In genomic region chr12:40842251-40842988, GRCm38 (mm10) we compare ENCODE assay signal across 10 mouse cellular contexts.
A peak's percentile ranks its signal among the peaks of the same experiment; 100 is the strongest.
DNase-seq lines count a peak whose midpoint lies in the region; ATAC-seq and TF ChIP-seq lines count a peak whose summit lies in the region.
"Had no signal": no experiment of that assay in that cellular context is flagged by ENCODE, and none has a peak within 500 bp of the region (broad histone marks: within the 10 kb centered on the region; RNA-seq: fewer than 3 reads in every experiment).

No protein-coding gene starts in this region.

- H3K27me3 ChIP-seq in forebrain, postnatal 0 days (ENCODE audit: insufficient read depth, low read length) = no peaks in the 10 kb centered on the region
- 0 out of 2 replicates have a peak, but pooled peaks cover 3% of the 10 kb centered on the region for H3K27me3 ChIP-seq in forebrain, embryonic 13.5 days
- no peaks in the 10 kb centered on the region for H3K27me3 ChIP-seq in lung, embryonic 16.5 days (ENCODE audit: control insufficient read depth, insufficient read depth, low read depth, low read length)
- H3K27me3 ChIP-seq in stomach, embryonic 15.5 days (replicated peaks) = no peaks in the 10 kb centered on the region

- no peaks in the 10 kb centered on the region for H3K9me3 ChIP-seq in forebrain, postnatal 0 days (ENCODE audit: low read length)
- no peaks in the 10 kb centered on the region for H3K9me3 ChIP-seq in forebrain, embryonic 13.5 days (replicated peaks)
- H3K9me3 ChIP-seq in lung, embryonic 16.5 days (ENCODE audit: control insufficient read depth, low read length) = no peaks in the 10 kb centered on the region
- H3K9me3 ChIP-seq in stomach, embryonic 15.5 days = no peaks in the 10 kb centered on the region

- peak; percentile 69 for TF ChIP-seq CTCF in forebrain, postnatal 0 days (IDR thresholded peaks at IDR 0.05; ENCODE audit: low read depth)

- no peak overlapping the region for H3K9ac ChIP-seq in forebrain, postnatal 0 days
- H3K9ac ChIP-seq in forebrain, embryonic 13.5 days = no peak overlapping the region
- no peak overlapping the region for H3K9ac ChIP-seq in lung, embryonic 16.5 days (ENCODE audit: low read length)
- H3K9ac ChIP-seq in stomach, embryonic 15.5 days = no peak overlapping the region

- no peak overlapping the region for H3K27ac ChIP-seq in forebrain, postnatal 0 days (ENCODE audit: low read depth, low read length)
- no peak overlapping the region for H3K27ac ChIP-seq in forebrain, embryonic 13.5 days
- H3K27ac ChIP-seq in lung, embryonic 16.5 days (ENCODE audit: low read length) = no peak overlapping the region
- H3K27ac ChIP-seq in stomach, embryonic 15.5 days = no peak overlapping the region

- 57% methylated on average over 10 of the region's 10 CpGs for WGBS in forebrain, postnatal 0 days
- 70% methylated on average over 10 of the region's 10 CpGs for WGBS in forebrain, embryonic 13.5 days
- WGBS in lung, embryonic 16.5 days = 73% methylated on average over 10 of the region's 10 CpGs
- 81% methylated on average over 10 of the region's 10 CpGs for WGBS in stomach, embryonic 15.5 days

- H3K4me2 ChIP-seq in forebrain, postnatal 0 days (ENCODE audit: low read depth) = no peak overlapping the region
- H3K4me2 ChIP-seq in forebrain, embryonic 13.5 days = no peak overlapping the region
- H3K4me2 ChIP-seq in lung, embryonic 16.5 days (ENCODE audit: low read depth, low read length) = no peak overlapping the region
- H3K4me2 ChIP-seq in stomach, embryonic 15.5 days = no peak overlapping the region

- H3K4me3 ChIP-seq in forebrain, postnatal 0 days (ENCODE audit: low read depth, low read length) = no peak overlapping the region
- no peak overlapping the region for H3K4me3 ChIP-seq in forebrain, embryonic 13.5 days
- H3K4me3 ChIP-seq in lung, embryonic 16.5 days (ENCODE audit: low read length) = no peak overlapping the region
- no peak overlapping the region for H3K4me3 ChIP-seq in stomach, embryonic 15.5 days (replicated peaks)

- peak; percentile 76 for ATAC-seq in forebrain, postnatal 0 days
- no peak for ATAC-seq in forebrain, embryonic 13.5 days
- ATAC-seq in lung, embryonic 16.5 days (ENCODE audit: low read depth) = 0 out of 2 replicates have a peak, but pooled peaks have one; percentile 6
- ATAC-seq in erythroblast, adult 5-6 weeks (replicated peaks; ENCODE audit: low FRiP score, poor library complexity, severe bottlenecking) = peak; percentile 86
- ATAC-seq in stomach, embryonic 15.5 days (ENCODE audit: insufficient read depth, low FRiP score, low read depth) = peak; percentile 22; the same call in 1 of the 2 replicates

- peak; percentile 73 for DNase-seq in forebrain, postnatal 0 days
- no peak for DNase-seq in lung, postnatal 4 days
- DNase-seq in cerebellum, postnatal 14 days = no peak
- no peak for DNase-seq in urinary bladder, postnatal 10 days (ENCODE audit: low spot score)
- DNase-seq: heart, adult 18-20 months; layer of hippocampus, adult 9-11 months had no signal

- H3K4me1 ChIP-seq in forebrain, postnatal 0 days (ENCODE audit: insufficient read depth) = no peaks in the 10 kb centered on the region
- peaks cover 19% of the 10 kb centered on the region for H3K4me1 ChIP-seq in forebrain, embryonic 13.5 days
- peaks cover 8% of the 10 kb centered on the region for H3K4me1 ChIP-seq in lung, embryonic 16.5 days (replicated peaks; ENCODE audit: control insufficient read depth, insufficient read depth, low read length)
- 0 out of 2 replicates have a peak, but pooled peaks cover 10% of the 10 kb centered on the region for H3K4me1 ChIP-seq in stomach, embryonic 15.5 days

- H3K36me3 ChIP-seq in forebrain, postnatal 0 days (ENCODE audit: insufficient read depth) = peaks cover 3% of the 10 kb centered on the region; the same call in 1 of the 2 replicates
- 0 out of 2 replicates have a peak, but pooled peaks cover 4% of the 10 kb centered on the region for H3K36me3 ChIP-seq in forebrain, embryonic 13.5 days (ENCODE audit: poor library complexity, severe bottlenecking)
- H3K36me3 ChIP-seq in lung, embryonic 16.5 days (ENCODE audit: control insufficient read depth, insufficient read depth, low read length) = no peaks in the 10 kb centered on the region; the same call in 1 of the 2 replicates
- H3K36me3 ChIP-seq in stomach, embryonic 15.5 days = no peaks in the 10 kb centered on the region
